Mouse (Mus musculus) MN1 (cell line): ENCODE results near the gene Ift57.

Experiments
- DNase-seq: peaks from one replicate; pipeline ENCODE4 v3.0.0-alpha.2; 2016; ENCODE audit warnings: low spot score

Ift57 gene

DNA sequence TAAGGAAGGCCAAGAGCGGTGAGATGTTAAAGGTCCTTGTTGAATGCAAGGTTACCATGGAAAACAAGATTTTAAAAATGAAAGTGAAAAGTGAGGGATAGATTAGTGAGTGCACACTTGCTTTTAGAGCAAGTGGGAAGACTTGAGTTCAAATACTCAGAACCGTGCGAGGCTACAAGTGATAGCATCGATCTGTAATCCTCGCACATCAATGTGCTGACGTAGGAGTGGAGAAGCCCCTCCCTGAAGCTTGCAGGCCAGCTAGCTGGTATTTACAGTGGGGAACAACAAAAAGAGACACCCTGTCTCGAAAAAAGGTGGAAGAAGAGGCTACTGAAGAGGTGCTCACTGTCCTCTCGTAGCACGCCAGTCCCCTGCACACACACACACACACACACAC is 94.6 kb downstream of the Ift57 start:
- DNase-seq, result no peak

DNA sequence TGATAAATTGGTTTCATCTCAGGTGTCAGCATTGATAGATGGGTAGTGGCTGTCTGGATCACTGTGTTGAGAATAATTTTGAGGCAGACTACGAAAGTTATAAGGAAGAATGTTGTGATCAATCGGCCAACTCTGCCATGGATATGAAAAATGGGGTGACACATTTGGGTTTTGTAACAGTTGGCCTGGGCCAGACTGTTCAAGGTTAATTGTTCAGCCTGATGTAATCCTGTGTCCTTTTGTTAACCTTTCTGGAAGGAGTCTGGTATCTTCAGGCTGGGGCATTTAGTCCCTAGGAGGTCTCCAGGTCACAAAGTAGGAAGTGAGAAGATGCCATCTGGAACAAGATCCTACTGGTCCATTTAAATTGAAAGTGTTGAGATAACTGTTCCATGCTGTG is 97.2 kb downstream of the Ift57 start:
- DNase-seq, result no peak

DNA sequence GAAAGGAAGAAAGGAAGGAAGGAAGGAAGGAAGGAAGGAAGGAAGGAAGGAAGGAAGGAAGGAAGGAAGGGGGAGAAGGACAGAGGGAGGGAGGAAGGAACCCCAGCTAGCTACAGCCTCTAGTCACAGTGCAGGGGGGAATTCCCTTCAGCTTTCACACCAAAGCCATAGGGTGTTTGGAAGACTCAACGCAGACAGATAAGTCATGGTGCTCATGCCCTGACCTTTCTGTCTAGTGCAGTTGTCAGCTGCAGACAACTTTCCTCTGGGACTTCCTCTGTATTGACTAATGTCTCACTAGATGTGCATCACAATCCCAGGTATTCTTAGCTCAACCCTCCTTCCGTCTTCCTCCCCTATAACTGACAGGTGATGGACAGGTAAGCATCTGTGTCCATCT is 97.9 kb downstream of the Ift57 start:
- no peak for DNase-seq

DNA sequence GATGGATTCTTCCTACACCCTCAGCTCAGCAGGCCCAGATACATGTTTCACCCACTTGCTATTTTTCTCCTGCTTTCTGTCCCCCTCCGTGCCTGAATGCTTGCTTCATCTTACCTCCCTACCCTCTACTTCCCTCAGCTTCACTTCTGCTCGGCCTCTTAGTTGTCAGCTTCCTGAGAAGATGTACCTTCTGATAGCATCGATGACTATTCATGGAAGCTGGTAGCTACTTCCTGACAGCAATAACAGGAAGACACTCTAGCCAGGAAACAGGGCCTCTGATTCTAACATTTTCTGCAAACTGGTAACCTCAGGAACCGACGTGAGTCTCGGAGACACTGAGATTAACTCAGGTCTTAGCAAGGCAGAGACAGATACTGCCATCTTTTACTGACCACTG is 99.8 kb downstream of the Ift57 start:
- DNase-seq, result no peak

DNA sequence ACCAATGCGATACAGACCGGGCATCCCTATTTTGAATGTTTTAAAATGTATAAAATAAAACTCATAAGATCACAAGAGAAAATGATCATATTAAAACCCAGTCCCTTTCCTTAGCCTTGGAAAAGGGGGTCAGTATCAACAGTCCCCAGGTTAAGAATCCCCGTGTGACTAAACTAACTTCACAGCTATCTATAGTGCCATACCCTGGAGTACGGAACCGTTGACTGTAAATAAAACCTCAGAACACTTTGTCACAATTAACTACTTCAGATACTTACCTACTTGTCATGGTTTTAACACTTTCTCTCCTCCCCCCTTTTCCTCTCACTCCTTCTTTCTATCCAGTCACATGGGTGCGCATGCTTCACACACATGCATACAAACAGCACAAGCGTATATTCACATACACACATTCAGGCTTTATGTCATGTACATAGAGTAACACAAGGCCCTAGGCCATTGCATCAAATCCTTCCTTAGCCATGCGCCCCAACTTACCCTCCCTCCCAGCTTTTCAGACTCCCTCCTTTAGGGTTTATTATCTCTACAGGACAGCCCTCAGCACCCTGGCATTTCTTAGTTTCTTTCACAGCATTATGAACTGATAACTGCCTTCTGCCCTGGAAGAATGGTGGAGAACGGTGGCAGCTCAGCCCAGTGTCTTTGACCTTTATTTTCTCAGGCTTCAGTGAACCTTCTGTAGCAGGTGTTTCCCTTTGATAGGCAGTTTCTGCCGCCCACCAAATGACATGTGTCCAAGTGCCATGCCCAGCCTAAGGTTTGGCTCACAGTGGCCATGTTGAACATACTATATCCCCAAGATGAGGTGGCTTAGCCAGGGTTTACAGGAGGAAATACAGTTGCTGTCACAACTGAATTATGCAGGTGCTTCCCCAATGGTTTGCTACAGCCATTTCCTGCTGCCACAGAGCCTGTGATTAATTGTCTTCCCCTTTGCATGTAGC is 100.8 kb downstream of the Ift57 start, which contains the start of gene Cd47:
Cd47 (plus strand) TSS at position 937 of the 965 bp plus-strand sequence.
- DNase-seq, result no peak

DNA sequence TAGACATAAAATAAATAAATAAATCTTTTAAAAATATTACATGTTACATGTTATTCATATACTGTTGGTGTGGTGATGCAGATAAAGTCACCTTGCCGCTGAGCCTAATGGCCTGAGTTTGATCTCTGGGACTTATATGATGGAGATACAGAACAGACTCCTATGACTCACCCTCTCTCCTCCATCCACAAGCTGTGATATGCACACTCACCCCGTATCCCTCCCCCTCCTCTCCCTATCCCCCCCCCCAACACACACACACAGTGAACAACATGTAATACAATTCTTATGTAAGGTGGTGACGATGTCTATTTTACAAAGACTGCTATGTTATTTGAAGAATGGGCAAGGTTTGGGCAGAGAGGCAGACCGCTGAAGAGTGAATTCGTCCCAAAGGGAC is 102.0 kb downstream of the Ift57 start:
- DNase-seq, result no peak

DNA sequence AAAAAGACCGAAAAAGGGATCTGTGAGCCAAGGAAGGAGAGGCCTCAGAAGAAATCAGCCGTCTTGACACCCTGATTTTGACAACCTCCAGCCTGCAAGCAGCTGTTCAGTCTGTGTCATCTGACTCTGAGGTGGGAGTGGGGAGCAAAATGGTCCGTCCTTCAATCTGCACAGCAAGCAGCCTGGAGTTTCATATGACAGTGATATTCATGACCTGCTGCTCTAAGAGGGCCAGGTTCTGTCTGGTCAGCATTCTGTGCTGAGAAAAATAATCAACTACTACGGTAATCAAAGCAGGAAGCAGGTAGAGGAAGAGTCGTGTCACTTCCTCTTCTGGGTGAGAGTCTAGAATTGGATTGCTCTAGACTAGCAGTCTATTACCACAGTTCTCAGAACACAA is 102.4 kb downstream of the Ift57 start:
- DNase-seq, result no peak

DNA sequence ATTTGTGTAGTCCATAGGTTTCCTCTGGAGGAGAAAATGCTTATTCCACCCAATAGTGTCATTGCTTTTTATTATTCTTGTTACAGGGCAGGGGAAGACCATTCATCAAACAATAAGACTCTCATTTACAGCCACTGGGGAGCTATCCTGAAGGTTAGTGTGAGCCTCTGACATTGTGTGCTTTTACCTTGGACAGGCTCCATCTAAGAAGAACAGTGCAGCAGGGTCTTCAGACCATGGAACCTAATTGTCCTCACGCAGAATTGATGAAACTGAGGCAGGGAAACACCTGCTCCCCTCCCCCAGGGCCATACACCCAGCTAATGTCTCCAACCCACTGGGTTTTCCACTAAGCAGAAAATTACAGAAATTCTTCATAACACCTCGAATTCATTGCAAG is 104.0 kb downstream of the Ift57 start:
- DNase-seq, result no peak

DNA sequence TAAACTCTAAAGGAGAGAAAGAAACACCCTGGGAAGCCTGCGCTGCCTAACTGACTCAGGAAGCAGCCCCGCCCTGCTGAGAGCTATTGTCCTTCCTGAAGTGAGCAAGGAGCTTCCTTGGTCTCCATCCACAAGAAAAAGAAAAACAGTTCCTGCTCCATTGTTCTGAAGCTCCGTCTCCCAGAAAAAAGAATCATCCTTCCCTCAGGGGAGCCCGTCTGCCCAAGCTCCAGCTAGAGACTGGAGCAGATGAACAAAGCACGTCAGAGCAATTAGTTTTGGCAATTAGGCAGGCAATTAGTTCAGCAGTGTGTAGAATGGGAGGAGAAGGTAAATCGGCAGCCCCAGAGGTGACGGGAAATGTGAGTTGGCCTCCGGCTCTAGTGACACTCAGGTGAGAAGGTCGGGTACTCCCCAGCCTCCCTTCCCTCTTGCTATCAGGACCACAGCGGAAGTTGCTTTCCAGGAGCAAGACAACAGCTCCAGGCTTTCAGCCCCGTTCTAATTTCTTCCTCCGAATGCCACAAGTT is 105.0 kb downstream of the Ift57 start:
- peak; percentile 35 for DNase-seq

DNA sequence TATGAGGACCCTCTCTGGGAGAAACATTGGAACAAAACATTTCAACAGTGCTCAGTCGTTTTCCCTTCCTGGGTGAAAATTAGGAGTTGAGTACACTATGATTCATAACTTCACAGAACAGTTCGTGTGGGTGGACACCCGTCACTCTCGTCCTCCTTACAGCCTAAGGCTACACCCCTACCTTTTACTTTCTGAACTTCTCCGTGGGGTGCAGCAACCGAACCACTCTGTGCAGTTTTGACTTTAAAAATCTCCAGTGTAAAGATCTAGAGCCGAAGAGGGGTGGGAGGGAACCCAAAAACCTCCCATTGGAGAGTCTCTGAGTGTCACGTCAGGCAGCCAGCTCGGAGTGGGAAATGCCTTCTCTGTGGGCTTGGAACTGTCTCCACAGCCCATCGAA is 107.9 kb downstream of the Ift57 start:
- DNase-seq, result no peak

DNA sequence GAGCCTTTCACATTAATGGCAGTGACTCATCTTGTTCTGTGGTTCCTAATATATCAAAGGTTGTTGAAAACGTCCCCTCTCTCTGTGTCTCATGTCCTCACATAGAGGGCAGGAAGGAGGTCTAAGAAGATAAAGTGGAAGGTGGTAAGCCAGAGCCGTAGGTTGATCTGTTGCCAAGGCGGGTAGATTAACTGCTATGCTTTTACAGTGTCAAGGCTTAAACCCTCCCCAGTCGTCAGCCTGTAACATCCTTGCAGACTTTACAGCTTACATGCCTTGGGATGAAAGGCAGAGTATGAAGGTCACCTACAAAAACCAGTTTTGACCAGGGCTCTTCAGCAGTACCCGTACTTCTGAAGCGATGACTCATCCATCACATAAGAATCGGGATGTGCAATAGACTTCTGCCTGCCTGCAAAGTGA is 108.4 kb downstream of the Ift57 start:
- no peak for DNase-seq

DNA sequence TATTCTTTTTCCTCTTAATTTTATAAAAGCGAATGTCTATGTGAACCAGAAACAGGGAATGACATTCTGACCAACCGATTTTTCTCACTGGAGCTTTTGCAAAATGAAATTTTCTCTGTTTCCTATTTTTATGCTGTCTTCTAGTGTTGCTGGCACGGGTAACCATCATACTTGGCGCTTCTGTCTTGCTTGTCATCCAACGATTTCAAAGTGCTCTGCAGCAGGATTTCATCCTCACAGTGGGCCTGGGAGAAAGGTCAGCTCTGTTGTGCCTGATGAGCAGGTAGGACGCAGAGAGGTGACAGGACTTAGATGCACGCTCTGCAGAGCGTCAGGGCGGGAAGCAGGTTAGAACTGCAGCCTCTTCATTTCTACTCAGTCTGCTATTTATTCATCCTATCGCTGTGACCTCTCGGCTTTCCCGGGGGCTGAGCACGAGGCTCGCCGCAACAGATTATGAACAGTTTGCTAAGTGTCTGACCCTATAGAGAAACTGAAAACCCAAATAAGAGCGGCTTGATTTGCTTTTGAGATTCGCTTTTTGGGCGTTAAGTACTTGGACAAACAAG is 108.9 kb downstream of the Ift57 start:
- DNase-seq, result no peak

DNA sequence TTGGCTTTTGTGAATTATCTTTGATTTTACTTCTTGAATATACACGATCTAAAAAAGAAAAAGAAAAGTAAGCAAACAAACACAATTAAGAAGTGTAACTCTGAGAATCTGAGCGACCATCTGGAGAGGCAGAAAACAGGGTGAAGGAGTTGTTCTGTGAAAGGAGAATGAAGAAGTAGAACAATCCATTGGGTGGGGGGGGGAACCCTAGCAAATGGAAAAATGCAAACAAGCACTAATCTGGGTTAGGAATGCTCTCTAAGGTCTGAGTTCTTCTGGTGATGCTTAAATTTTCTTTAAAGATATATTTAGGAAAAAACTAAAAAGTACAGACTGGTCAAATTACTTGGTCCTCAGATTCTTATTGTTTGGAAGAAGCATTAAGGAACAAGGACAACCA is 112.9 kb downstream of the Ift57 start:
- no peak for DNase-seq

DNA sequence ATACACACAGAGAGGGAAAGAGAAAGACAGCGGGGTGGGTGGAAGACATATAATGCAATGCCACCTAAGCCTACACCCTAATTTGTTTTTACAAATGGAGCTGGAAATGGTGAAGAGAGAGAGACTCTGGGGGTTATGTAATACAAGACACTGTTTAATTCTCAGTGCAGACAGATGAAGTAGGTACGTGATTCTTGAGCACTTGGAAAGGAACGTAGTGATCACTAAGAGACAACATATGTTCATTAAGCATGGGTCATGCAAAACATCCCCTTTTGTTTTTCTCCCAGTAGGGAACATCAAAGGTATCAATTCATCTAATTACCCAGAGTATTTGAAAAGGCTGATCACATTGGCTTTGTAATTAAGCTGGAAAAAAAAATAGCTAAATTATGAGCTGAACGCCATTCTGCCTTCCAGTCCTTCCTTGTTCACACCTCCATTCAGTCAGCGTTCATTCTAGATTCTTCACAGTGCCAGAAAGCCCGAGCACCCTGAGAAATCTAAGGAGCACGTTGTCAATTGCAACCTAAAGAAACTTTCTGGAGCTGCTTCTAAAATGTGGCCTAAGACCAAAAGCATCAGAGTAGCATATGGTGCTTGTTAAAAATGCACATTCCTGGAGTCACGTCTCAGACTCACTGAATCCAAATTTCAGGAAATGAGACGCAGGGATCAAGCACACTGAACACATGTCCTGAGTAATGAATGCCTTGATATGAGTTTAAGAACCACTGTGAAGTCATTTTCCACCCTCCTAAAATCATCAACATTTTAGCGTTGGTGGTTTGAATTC is 114.0 kb downstream of the Ift57 start:
- DNase-seq, result no peak

DNA sequence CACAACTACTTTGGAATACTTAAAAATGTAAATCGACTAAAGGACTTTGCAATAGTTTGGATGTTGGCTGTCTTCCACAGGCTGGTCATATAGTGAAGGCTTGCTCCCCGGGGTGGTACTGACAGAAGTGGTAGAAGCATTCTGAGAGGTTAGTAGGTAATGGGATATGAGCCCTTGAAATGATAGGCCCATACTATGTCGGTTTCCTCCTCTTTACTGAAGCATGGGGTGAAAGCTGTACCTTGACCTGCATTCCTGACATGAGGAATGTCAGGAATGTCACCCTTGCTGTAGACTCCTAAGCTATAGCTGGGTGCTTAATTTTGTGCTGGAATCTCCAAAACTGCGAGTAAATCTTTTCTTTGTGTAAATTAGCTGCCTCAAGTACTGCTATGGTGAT is 115.4 kb downstream of the Ift57 start:
- DNase-seq, result no peak
